Mouse (Mus musculus) bone marrow macrophage, adult 2 months (primary cell): ENCODE measurements at regions not wholly inside any gene's neighbourhood (a gene's known extent, or its start where the extent isn't known, plus 50 kb on each side); places are given as distances from the start of the nearest gene placed in this dataset.

Experiments
- CTCF ChIP-seq: IDR thresholded peaks from 2 replicates; pipeline ENCODE4 v1.5.1; 2012; ENCODE audit warnings: low read depth, mild to moderate bottlenecking, low read length, moderate library complexity
- POLR2A ChIP-seq: IDR thresholded peaks from 2 replicates; pipeline ENCODE4 v1.6.1; 2012; ENCODE audit warnings: mild to moderate bottlenecking, low read depth, low read length, borderline replicate concordance

DNA sequence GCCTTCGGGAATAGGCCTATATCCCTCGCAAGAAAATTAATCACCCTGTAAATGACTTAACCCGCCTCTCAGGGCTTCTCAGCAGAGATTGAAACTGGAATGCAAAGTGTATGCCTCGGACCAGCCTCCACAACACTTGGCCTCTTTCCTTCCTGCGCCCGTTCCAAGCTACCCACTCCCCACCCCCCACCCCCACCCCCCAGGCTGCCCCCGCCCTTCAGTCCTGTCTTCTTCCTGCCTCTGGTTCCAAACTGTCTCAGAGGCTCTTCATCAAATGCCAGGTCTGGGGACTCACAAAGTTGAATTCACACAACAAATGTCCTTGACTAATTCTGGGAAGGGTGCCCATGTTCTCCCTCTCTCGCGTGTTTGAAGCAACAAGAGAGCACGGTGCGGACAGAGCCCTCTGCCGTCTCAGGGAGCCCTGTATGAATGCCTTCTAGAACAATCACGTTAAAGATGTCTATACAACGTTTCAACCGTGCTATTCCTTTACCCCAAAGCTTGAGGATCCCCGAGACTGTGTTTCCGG is 505.3 kb downstream of the Vrk1 start:
- TF ChIP-seq CTCF (no peak), POLR2A (no peak)
